9 mouse cellular contexts compared by ENCODE assay signal in the genomic region with DNA sequence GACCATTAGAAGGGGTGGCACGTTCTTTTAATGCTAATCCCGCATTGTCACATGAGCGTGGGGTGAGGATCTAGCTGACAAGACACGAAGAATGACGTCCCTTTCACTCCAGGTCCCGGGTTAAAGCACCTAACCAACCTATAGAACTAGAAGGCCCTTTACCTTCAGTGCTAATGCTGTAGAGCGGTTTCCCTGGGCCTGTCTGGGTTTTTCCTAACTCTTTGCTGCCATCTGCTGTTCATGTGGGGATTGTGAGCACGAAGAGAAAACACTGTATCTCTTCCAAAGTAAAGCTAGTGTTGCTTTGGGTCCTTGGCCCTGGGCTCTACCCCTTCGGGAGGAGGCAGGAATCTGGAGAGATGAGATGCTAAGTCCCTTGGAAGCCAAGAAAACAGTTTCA.
DNase-seq lines count a peak whose midpoint lies in the region; ATAC-seq and TF ChIP-seq lines count a peak whose summit lies in the region.
"Had no signal": no experiment of that assay in that cellular context is flagged by ENCODE, and none has a peak within 500 bp of the region (broad histone marks: within the 10 kb centered on the region; RNA-seq: fewer than 3 reads in every experiment).

No protein-coding gene starts in this region.

- peak; percentile 76 for TF ChIP-seq CTCF in lung, postnatal 0 days (IDR thresholded peaks at IDR 0.05)

- peak; percentile 62 for DNase-seq in adrenal gland, postnatal 10 days
- no peak for DNase-seq in adrenal gland, postnatal 25 days
- peak; percentile 50 for DNase-seq in urinary bladder, postnatal 14 days (ENCODE audit: low spot score)
- DNase-seq in urinary bladder, adult 2 months (ENCODE audit: low spot score) = no peak
- peak; percentile 69 for DNase-seq in lung, postnatal 0 days (ENCODE audit: low spot score)
- DNase-seq in right cerebral cortex, postnatal 4 days = peak; percentile 43

- no peak overlapping the region for H3K4me2 ChIP-seq in forebrain, embryonic 12.5 days
- H3K4me2 ChIP-seq in kidney, embryonic 14.5 days (replicated peaks; ENCODE audit: low read depth, low read length) = no peak overlapping the region
- H3K4me2 ChIP-seq in lung, postnatal 0 days (replicated peaks; ENCODE audit: low read depth, low read length) = no peak overlapping the region

- H3K4me3 ChIP-seq in forebrain, embryonic 12.5 days (replicated peaks) = no peak overlapping the region
- H3K4me3 ChIP-seq in kidney, embryonic 14.5 days (ENCODE audit: low read length) = no peak overlapping the region
- no peak overlapping the region for H3K4me3 ChIP-seq in lung, postnatal 0 days (ENCODE audit: low read depth, low read length)
- H3K4me3 ChIP-seq: megakaryocyte, embryonic 14.5 days had no signal

- H3K9ac ChIP-seq in forebrain, embryonic 12.5 days = no peak overlapping the region
- H3K9ac ChIP-seq in kidney, embryonic 14.5 days (ENCODE audit: low read depth, low read length) = no peak overlapping the region
- no peak overlapping the region for H3K9ac ChIP-seq in lung, postnatal 0 days (replicated peaks; ENCODE audit: low read depth)

- H3K4me1 ChIP-seq in forebrain, embryonic 12.5 days = no peaks in the 10 kb centered on the region
- H3K4me1 ChIP-seq in kidney, embryonic 14.5 days (ENCODE audit: control insufficient read depth, insufficient read depth, low read length) = 0 out of 2 replicates have a peak, but pooled peaks cover 3% of the 10 kb centered on the region
- H3K4me1 ChIP-seq in lung, postnatal 0 days (ENCODE audit: insufficient read depth, low read depth, low read length) = no peaks in the 10 kb centered on the region

- no peaks in the 10 kb centered on the region for H3K9me3 ChIP-seq in forebrain, embryonic 12.5 days
- no peaks in the 10 kb centered on the region for H3K9me3 ChIP-seq in kidney, embryonic 14.5 days (ENCODE audit: control insufficient read depth, low read length)
- H3K9me3 ChIP-seq in lung, postnatal 0 days (ENCODE audit: low read length) = no peaks in the 10 kb centered on the region
- H3K9me3 ChIP-seq: megakaryocyte, embryonic 14.5 days had no signal

- H3K27ac ChIP-seq in forebrain, embryonic 12.5 days = no peak overlapping the region
- no peak overlapping the region for H3K27ac ChIP-seq in kidney, embryonic 14.5 days (ENCODE audit: low read depth, low read length)
- no peak overlapping the region for H3K27ac ChIP-seq in lung, postnatal 0 days (ENCODE audit: low read length)

- H3K27me3 ChIP-seq in forebrain, embryonic 12.5 days = 0 out of 2 replicates have a peak, but pooled peaks cover 9% of the 10 kb centered on the region
- H3K27me3 ChIP-seq in kidney, embryonic 14.5 days (ENCODE audit: control insufficient read depth, insufficient read depth, low read length) = no peaks in the 10 kb centered on the region
- no peaks in the 10 kb centered on the region for H3K27me3 ChIP-seq in lung, postnatal 0 days (replicated peaks; ENCODE audit: insufficient read depth, low read length)

- no peak for TF ChIP-seq EP300 in lung, postnatal 0 days (IDR thresholded peaks at IDR 0.05)

- WGBS in forebrain, embryonic 12.5 days = 52% methylated on average over 9 of the region's 9 CpGs
- WGBS in kidney, embryonic 14.5 days = 45% methylated on average over 9 of the region's 9 CpGs
- WGBS in lung, postnatal 0 days = 35% methylated on average over 9 of the region's 9 CpGs

- H3K36me3 ChIP-seq in forebrain, embryonic 12.5 days (replicated peaks) = no peaks in the 10 kb centered on the region
- H3K36me3 ChIP-seq in kidney, embryonic 14.5 days (ENCODE audit: control insufficient read depth, insufficient read depth, low read length) = peaks cover 2% of the 10 kb centered on the region; the same call in 1 of the 2 replicates
- no peaks in the 10 kb centered on the region for H3K36me3 ChIP-seq in lung, postnatal 0 days (ENCODE audit: insufficient read depth, low read length)

- peak; percentile 58; the same call in 1 of the 2 replicates for ATAC-seq in forebrain, embryonic 12.5 days (ENCODE audit: low FRiP score)
- ATAC-seq in kidney, embryonic 14.5 days (ENCODE audit: low FRiP score, low TSS enrichment) = peak; percentile 29; the same call in 1 of the 2 replicates
- ATAC-seq in lung, postnatal 0 days = no peak

Comparison
In these comparisons a context has a peak if more than half of its experiments do, and no peak if none do; other contexts are left out.
1. DNase-seq: peak in adrenal gland, postnatal 10 days (single experiment), urinary bladder, postnatal 14 days (single experiment), lung, postnatal 0 days (single experiment) and right cerebral cortex, postnatal 4 days (single experiment); none in adrenal gland, postnatal 25 days (single experiment) and urinary bladder, adult 2 months (single experiment).